In genomic region chr7:116247377-116247729, GRCm38 (mm10) we compare ENCODE assay signal across 9 mouse cellular contexts.
DNase-seq lines count a peak whose midpoint lies in the region; ATAC-seq and TF ChIP-seq lines count a peak whose summit lies in the region.
"Had no signal": no experiment of that assay in that cellular context is flagged by ENCODE, and none has a peak within 500 bp of the region (broad histone marks: within the 10 kb centered on the region; RNA-seq: fewer than 3 reads in every experiment).

No protein-coding gene starts in this region.

- peak overlapping the region; percentile 51 for H3K4me3 ChIP-seq in gastrocnemius, adult 2 months
- H3K4me3 ChIP-seq in embryonic facial prominence, embryonic 11.5 days (ENCODE audit: low read depth, low read length), result no peak overlapping the region
- H3K4me3 ChIP-seq in limb, embryonic 10.5 days, result peak overlapping the region; percentile 18

- peak; percentile 67 for TF ChIP-seq CTCF in gastrocnemius, adult 2 months (IDR thresholded peaks at IDR 0.05)

- intact Hi-C loops in gastrocnemius, adult 2 months (cut with DNase I), result loop anchor here (2.0 to 5.0 kb wide), 2 partner anchors 87 to 360 kb away; no protein-coding TSS in a partner anchor
- intact Hi-C loops in gastrocnemius, postnatal 36 days (cut with DNase I), result loop anchor here (2.0 to 5.0 kb wide), 2 partner anchors 75 to 90 kb away; no protein-coding TSS in a partner anchor

- no peak for DNase-seq in gastrocnemius, adult 2 months
- DNase-seq in gastrocnemius, postnatal 36 days, result no peak
- peak; percentile 34 for DNase-seq in A20 (ENCODE audit: low read depth, low spot score)
- DNase-seq in embryonic facial prominence, embryonic 11.5 days (ENCODE audit: low spot score), result no peak
- DNase-seq in limb, embryonic 10.5 days (ENCODE audit: low spot score), result peak; percentile 48
- peak; percentile 42 for DNase-seq in naive thymus-derived CD4-positive, alpha-beta T cell, adult 2 months (ENCODE audit: low read depth)
- DNase-seq in gastrocnemius, postnatal 4 days (ENCODE audit: low spot score in 2 of 2), result no peak
- DNase-seq in Muller cell, postnatal 12 days (ENCODE audit: inconsistent ontology term), result no peak

- 10% methylated on average over 5 of the region's 7 CpGs for WGBS in embryonic facial prominence, embryonic 11.5 days
- 12% methylated on average over 6 of the region's 7 CpGs for WGBS in limb, embryonic 10.5 days

- no peak for ATAC-seq in embryonic facial prominence, embryonic 11.5 days (replicated peaks; ENCODE audit: insufficient number of reproducible peaks, low FRiP score, low TSS enrichment, low read depth)
- ATAC-seq: Patski had no signal

- H3K9ac ChIP-seq in embryonic facial prominence, embryonic 11.5 days (replicated peaks; ENCODE audit: low read length), result no peak overlapping the region

- H3K36me3 ChIP-seq in embryonic facial prominence, embryonic 11.5 days (replicated peaks; ENCODE audit: control insufficient read depth, insufficient read depth, low read depth, low read length), result no peaks in the 10 kb centered on the region
- no peaks in the 10 kb centered on the region for H3K36me3 ChIP-seq in limb, embryonic 10.5 days

- H3K27ac ChIP-seq in gastrocnemius, adult 2 months, result no peak overlapping the region
- H3K27ac ChIP-seq in embryonic facial prominence, embryonic 11.5 days (replicated peaks; ENCODE audit: low read depth, low read length), result no peak overlapping the region
- 0 out of 2 replicates have a peak overlapping the region, but pooled peaks have one; percentile 25 for H3K27ac ChIP-seq in limb, embryonic 10.5 days

- H3K9me3 ChIP-seq in embryonic facial prominence, embryonic 11.5 days (replicated peaks; ENCODE audit: control insufficient read depth, low read length), result no peaks in the 10 kb centered on the region
- H3K9me3 ChIP-seq in limb, embryonic 10.5 days (replicated peaks), result no peaks in the 10 kb centered on the region

- no peaks in the 10 kb centered on the region; the same call in 1 of the 2 replicates for H3K4me1 ChIP-seq in embryonic facial prominence, embryonic 11.5 days (ENCODE audit: control insufficient read depth, insufficient read depth, low read length)
- H3K4me1 ChIP-seq in limb, embryonic 10.5 days, result peaks cover 27% of the 10 kb centered on the region

- H3K4me2 ChIP-seq in embryonic facial prominence, embryonic 11.5 days (ENCODE audit: low read depth, low read length), result peak overlapping the region; percentile 30; the same call in 1 of the 2 replicates

- H3K27me3 ChIP-seq in embryonic facial prominence, embryonic 11.5 days (ENCODE audit: control insufficient read depth, insufficient read depth, low read length), result no peaks in the 10 kb centered on the region
- H3K27me3 ChIP-seq in limb, embryonic 10.5 days (ENCODE audit: low read depth, poor library complexity, severe bottlenecking), result 0 out of 2 replicates have a peak, but pooled peaks cover 3% of the 10 kb centered on the region
- H3K27me3 ChIP-seq: Patski had no signal

Comparison
In these comparisons a context has a peak if more than half of its experiments do, and no peak if none do; other contexts are left out.
1. DNase-seq: peak in A20 (single experiment), limb, embryonic 10.5 days (single experiment) and naive thymus-derived CD4-positive, alpha-beta T cell, adult 2 months (single experiment); none in gastrocnemius, adult 2 months (single experiment), gastrocnemius, postnatal 36 days (0 of 2), embryonic facial prominence, embryonic 11.5 days (single experiment), gastrocnemius, postnatal 4 days (0 of 2) and Muller cell, postnatal 12 days (single experiment).